Mouse (Mus musculus) cerebellum, adult 9-10 months (tissue): ENCODE results near the gene Gm7257.

Experiments used
- DNase-seq: peaks from one replicate; pipeline ENCODE4 v3.0.0; 2022

Gm7257 gene

DNA sequence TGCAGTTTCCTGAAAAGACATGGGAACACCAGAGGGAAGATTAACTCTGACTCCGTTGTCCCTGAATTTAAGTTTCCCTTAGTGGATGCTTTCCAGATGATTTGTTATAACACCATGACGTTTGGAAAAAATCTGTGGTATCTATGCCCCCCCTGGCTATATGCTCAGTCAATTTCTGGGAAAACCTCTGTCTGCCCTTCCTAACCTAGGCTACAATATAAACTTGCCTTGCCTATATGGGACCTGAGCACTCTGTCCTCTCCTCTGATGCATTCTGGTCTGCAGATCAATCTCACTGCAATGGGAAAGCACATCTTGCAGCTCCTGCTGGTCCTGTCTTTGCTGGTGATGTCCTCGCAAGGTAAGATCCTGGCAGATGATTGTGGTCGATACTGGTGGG, at the start of gene Gm7257:
Gene Gm7257, plus strand, starts transcription at position 301 of the 400 bp plus-strand sequence.
- DNase-seq: no peak

DNA sequence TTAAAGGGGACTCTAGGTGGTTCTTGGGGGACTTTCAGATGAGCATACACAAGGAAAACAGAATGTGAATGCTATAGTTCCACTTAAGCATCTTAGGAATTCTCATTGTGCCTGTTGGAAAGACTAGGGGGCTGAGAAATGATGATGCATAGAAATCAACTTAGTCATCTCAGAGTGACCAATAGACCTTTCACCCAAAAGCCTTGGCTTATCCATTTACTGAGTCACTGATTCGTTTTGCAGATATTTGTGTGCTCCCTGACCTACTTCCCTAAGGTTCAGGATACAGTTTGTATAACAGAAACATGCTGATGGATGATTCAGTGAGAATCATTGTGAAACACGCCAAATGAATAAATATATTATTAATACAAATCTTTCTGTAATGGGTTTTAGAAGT, 28.7 kb upstream of the Gm7257 start:
- DNase-seq: no peak

DNA sequence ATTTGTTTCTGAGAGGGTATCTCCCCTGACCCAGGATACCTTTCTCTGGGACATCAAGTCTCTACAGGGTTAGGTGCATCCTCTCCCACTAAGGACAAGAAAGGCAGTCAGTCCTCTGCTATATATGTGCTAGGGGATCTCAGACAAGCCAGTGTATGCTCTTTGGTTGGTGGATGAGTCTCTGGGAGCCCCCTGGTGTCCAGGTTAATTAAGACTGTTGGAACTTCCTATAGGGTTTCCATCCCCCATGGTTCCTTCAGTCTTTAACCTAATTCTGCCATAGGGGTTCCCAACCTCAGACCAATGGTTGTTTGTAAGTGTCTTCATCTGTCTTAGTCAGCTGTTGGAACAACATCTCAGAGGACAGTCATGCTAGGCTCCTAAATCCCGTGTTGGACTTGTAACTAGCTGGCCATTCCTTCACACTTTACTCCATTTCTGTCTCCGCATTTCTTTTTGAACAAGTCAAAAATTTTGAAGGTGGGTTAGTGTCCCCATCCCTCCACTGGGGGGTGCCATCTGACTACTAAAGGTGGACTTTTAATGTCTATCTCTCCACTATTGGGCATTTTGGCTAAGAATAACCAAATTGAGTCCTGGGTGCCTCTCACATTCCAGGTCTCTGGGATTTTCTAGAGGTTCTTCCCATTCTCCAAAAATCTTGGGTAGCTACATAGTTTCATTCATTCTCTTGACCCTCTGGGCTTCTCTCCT, 3.5 kb downstream of the Gm7257 start:
- DNase-seq: no peak

DNA sequence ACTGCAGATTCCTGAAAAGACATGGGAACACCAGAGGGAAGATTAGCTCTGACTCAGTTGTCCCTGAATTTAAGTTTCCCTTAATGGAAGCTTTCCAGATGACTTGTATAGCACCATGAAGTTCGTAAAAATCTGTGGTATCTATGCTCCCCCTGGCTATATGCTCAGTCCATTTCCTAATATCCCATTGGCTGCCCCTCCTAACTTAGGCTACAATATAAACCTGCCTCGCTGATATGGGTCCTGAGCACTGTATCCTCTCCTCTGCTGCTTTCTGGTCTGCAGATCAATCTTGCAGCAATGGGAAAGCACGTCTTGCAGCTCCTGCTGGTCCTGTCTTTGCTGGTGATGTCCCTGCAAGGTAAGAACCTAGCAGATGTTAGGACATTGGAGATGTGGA, 43.7 kb downstream of the Gm7257 start, which contains the start of gene Gm9513:
Gene Gm9513, plus strand, starts transcription at position 301 of the 400 bp plus-strand sequence.
- DNase-seq: no peak
